Mouse (Mus musculus): ENCODE measurements around the gene Hadh. TPM values are rescaled to one million over a fixed set of nuclear protein-coding genes. Genes with fewer than 3 reads are reported as not detected.

Hadh gene
- total RNA-seq, 2 experiments from 2014 or later, result 27.1 to 30.9 TPM

DNA sequence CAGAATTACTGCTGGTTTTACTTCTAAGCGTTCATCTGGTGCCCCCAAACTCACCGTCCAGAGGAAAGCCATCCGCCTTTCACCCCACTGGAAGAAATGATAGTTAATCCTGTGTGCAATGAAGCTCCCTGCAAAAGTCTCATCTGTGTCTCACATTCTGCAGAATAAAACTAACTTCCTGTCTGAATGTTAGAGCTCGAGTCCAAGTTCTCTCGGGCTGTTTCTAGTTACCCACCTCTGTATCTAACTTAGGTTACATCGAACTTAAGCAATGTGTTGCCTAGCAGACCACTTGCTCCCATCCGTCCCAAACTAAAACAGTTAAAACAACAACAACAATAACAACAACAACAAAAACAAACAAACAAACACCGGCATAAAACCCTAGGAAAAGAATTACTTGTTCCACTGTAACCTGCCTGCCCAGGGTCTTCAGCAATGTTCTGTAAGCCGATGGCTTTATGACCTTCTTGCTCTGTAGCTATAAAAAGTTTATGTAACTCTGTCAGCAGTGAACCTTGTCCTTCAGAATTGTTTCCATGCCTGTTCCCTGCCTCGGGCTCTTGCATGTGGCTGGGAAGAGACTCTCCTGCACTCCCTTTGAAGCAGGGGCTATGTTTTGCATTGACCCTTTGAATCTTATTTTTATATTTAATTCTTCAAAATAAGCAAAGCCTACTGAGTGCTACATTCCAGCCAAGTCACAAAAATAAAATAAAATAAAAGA, 636 bp upstream of the Hadh start:
- no peak for DNase-seq (ENCODE audit: low spot score in 2 of 2)

DNA sequence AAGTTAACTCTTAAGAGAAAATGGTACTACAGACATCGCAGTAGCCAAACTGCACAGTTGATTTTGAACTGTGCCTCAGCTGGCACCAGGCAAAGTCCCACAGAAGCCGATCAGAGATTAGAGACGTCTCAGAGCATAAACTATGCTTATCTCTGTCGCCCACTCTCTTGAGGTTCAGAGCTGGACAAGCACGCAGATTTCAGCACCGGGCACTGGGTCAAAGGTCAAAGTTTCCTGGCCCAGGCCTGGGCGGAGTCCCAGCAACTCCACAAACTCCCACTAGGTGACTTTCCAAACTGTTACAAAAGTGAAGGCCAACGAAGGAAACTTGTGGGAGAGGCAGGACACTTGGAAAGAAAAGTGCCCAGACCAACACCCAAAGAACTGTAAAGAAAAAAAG, 744 bp downstream of the Hadh start:
- DNase-seq (ENCODE audit: low spot score in 2 of 2), result no peak

DNA sequence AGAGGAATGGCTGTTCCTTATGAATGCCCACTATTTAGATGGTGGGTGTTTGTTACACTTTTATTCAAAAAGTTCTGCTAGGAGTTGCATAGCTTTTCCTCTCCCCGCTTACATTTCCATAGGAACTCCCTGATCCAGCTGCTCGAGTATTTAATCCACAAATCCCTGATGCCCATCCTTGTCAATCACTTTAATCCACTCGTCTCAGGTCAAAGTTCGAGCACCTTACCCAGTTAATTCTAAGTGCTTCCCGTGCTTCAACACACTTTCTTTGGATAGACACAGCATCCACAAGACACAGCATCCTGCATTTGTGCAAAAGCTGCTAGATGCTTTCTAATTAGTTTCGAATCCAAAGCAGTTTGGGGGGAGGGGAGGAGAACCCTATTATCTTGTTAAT, 1.5 kb downstream of the Hadh start:
- DNase-seq (ENCODE audit: low spot score in 2 of 2), result no peak

DNA sequence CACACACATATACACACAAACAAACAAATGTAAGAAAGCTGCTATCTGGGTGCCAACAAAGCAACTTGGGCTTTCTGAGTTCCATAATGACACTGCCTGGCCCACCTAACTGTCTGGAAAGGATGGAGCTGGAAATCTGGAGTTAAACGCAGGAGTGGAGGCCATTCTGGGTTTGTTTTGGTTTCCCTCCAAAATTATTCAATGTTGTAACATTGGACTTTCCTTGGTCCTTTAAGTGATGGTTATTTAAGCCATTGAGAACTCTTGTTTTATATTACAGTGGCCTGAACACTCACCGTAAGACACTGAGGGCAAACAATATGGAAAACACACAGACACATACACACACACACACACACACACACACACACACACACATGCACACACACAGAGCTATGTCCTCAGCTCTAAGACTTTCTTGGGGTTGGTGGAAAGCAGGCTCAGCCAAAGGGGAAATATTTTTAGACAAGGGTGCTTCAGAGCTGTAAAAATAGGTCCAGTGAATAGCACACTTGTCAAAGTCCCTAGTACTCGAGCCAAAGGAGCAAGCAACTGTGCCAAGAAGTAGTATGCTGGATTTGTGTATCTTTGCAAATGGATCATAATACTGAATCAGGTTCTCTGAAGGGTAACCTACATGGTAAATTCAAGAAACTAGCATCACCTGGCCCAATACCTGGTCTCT, 5.4 kb downstream of the Hadh start:
- DNase-seq (ENCODE audit: low spot score in 2 of 2), result no peak

DNA sequence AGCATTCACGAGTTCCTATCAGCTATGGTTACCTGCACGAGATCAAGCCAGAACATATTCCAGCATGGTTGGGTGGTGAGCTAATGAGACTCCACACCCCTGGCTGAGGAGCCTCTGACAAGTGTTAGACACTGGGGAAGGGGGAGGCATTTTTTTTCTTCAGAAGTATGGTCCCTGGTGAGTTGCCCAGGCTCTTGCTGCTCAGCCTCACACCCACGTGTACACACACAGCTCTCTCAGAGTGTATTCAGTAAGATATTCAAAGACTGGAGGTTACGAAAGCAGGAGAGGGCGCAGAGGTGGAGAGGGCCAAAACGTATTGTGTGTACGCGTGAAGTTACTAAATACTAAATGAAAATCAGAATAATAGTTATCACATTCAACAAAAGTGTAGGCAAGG, 6.4 kb downstream of the Hadh start:
- DNase-seq (ENCODE audit: low spot score in 2 of 2), result no peak

DNA sequence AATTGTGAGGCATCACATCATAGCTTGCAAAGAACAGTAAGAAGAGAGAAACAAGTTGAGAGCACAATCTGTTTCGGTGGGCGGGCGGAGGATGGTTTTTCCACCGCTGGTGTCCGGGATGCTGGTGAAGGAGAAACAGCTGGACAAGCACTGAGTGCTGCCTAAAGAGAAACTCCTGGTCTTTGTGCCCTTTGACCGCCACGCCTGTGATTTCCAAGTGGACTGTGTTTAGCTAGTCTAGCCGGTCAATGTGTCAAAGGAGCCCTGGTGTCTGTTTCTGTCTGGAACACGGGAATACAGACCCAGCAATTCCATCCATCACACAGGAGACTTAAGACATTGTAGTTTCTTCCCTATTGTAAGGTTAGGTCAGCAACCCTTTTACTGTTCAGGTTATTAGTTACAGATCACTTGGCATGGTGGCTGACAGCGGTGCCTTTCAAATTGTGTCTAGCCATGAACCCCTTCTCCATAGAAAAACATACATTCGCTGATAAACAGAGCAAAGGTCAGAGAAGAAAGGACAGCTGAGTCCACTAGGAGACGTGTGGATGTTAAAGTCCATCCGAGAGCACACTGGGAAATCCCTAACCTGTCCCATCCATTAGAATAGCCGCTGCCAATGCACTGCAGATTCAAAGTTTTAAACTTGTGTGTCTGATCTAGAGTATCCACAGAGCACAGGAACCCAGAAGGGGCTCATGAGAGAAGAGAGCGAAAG, 8.0 kb downstream of the Hadh start:
- no peak for DNase-seq (ENCODE audit: low spot score in 2 of 2)

DNA sequence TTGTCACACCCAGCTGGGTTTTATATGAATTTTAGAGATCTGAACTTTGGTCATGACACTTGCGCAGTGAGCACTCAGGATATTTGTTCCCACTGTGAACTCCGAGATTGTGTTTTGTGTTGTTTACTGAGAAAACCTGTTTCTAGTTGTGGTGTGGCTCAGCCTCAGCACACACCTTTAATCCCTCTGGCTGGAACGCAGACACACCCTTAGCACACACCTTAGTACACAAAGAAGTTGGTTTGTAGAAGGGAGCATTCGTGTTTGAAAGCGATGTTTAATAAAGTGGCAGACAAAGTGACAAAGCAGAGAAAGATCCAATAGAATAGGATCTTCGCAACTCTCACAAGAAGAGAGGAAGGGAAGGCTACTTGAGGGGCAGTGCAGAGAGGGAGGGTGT, 11.5 kb downstream of the Hadh start:
- DNase-seq (ENCODE audit: low spot score in 2 of 2), result no peak

DNA sequence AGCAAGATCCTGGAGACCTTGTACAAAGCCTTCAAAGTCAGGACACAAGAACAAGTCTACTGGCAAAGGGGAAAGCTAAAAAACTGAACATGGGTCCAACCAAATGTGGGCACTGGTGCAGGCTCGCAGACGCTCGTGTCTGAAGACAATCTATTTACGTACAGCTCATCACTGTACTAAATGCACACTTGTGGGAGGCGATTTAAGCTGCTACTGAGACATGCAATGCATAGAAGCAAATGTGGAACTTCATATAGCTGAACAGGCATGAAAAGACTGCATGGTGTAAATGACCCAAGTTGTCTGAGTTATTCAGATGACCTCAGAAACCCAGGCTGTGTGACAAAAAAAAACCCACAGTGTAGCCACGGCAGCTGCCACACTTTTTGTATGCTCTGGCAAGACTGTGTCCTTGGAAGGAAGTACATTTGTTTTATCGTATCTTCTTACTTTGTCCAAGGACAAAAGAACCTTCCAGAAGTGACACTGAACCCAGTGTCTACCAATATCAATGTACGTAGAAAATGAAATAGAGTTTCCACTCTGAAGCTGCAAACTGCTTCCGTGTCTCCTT, 12.4 kb downstream of the Hadh start:
- DNase-seq (ENCODE audit: low spot score in 2 of 2), result no peak

DNA sequence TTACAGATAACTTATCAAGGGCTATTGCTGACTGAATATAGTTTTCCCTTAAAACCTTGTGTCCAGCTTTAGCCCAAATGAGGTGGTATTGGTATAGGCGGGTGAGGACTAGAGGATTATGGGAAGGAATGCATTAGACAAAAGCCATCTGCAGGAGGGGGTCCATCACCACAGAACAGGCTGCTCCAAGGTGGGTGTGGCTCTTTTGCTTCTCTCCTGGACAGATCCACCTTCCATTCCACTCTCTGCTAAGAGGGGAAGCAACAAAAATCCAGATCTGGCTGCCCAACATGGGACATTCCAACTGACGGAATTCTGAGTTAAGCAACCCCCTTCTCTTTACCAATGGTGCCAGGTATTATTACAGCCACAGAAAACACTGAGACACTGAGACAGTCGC, 13.0 kb downstream of the Hadh start:
- DNase-seq (ENCODE audit: low spot score in 2 of 2), result no peak

DNA sequence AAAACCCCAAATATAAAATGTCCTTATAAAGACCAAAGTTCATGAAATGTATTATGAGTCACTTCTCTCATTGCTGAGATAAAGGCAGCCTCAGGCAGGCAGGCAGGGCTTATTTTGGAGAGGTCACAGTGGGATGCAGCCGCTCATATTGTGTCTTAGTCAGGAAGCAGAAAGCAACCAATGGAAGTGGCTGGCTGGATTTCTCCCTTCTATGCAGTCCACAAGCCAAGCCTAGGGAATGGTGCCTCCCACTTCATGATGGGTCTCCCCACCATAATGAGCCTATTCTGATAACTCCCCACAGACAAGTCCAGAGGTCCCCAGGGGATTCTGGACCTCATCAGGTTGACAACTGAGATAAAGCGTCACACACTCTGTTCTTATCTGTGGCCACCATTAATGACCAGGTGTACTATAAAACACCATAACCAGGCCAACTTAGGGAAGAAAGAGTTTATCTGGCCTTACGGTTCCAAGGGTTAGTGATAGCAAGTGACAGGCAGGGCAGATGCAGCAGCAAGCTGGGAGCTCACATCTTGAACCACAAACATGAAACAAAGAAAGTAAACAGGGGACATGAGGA, 16.4 kb downstream of the Hadh start:
- no peak for DNase-seq (ENCODE audit: low spot score in 2 of 2)

DNA sequence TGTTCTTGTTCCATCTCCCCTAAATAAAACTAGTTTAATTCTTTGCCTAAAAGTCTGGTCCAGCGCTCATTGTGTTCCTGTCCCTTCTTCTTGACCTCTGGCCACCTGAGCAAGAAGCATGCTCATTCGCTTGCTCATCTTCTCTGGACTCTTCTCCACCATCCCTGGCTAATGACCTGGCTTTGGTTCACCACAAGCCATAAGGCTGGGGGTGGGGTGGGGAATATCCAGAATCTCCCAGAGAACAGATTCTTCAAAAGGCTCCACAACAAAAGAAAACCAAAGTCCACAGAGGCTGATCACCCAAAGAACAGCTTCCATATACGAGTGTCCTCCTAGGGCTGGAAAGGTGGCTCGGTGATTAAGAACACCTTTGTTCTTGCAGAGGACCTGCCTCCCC, 16.9 kb downstream of the Hadh start:
- DNase-seq (ENCODE audit: low spot score in 2 of 2), result no peak

DNA sequence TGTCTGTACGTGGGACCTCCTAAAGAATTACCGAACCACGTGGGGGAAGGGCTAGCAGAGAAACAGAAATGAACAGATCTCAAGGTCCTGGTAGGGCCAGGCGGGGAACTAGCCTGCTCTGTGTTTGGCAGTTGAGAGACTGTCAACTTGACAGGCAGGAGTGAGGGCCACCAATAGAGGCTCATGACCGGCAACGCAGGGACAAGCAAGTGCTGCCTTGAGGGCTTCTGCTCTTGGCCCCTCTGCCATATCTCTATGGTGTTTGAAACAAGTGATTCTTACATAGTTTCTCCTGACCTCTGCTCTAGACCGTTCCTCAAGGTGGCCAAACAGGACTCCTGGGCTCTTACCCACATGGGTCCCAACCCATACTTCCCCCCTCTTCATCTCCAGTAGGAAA, 20.3 kb downstream of the Hadh start:
- DNase-seq (ENCODE audit: low spot score in 2 of 2), result no peak

DNA sequence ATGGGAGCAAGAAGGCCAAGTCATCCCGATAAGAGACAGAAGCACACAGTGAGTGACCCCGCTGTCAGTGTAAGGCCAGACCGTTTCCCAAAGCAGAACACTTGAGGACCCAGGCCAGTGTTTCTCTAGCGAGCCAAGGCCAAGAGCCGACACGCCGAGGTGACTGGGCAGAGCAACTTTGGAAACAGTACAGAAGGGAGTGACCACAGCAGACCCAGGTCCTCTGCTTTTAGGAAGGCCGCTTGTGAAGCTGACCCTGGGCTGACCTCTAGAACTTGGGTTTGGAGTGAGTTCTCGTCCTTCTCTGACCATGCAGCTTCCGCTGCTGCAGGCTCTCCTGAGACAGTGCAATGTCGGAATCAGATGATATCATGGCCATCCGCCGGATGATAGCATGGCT, 20.9 kb downstream of the Hadh start:
- DNase-seq (ENCODE audit: low spot score in 2 of 2), result no peak

DNA sequence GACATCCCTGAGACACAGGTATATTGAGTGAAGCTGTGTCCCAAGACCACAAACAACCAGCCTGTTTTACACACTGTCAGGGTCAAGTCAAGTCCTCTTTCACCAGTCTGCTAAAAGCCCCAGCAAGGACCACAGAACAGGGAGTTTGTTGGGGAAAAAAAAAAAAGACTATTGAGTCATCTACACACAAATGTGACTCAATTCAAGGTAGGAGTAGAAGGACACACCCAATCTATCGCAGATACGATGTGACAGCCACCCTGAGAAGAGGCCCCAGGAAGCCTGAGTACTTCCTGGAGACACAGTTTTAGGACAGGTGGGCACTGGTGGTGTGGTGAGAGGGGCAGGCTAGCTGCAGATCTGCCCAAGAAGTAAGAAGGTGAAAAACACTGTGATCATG, 21.6 kb downstream of the Hadh start:
- DNase-seq (ENCODE audit: low spot score in 2 of 2), result no peak

DNA sequence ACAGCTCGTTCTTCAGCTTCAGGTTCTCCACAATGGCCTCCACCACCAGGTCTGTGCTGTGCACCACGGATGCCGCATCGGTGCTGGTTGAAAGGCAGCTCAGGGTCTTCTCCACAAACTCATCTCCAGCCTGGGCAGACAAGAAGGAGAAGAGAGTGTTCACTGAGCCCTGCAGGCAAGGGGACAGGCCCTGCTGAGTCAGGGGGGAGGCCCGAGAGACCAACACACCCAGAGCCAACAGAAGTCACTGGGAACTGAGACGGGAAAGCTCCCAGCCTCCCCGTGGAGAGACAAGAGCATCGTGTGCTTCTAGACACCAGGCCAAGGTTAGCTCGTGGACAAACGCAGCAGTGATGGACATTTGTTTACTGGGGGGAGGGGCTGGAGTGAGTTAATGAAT, 23.5 kb downstream of the Hadh start:
- DNase-seq (ENCODE audit: low spot score in 2 of 2), result no peak

DNA sequence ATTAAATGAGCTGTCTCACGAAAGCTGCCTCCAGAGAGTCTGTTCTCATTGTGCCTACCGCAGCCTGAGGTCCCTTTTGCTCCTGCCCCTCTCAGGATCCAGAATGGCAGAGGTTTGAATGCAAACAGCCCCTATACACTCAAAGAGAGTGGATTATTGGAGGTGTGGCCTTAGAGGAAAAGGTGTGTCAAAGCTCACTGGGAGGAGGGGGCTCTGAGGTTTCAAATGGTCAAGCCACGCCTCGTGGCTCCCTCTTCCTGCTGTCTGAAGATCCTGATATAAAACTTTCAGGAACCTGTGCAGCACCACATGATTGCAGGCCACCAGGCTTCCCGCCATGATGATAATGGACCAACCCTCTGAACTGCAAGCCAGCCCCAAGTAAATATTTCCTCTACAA, 24.1 kb downstream of the Hadh start:
- DNase-seq (ENCODE audit: low spot score in 2 of 2), result no peak

DNA sequence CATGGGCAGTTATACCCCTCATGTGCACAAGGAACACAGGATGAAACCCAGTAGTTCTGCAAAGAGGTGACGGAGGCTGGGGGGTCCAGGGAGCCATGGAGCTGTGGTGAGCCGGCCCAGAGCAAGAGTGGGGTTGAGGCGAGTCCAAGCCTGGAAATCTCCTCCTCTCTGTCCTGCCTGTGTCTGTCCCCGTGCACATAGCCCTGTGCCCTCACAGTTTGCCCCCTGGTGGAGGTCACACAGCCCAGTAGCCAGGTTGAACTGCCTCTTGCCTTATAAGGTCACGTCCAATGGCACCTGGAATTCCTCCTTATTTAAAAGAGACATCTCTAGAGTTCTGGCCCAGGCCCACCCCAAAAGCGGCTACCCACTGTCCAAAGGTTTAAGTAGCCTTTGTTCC, 24.5 kb downstream of the Hadh start:
- no peak for DNase-seq (ENCODE audit: low spot score in 2 of 2)

DNA sequence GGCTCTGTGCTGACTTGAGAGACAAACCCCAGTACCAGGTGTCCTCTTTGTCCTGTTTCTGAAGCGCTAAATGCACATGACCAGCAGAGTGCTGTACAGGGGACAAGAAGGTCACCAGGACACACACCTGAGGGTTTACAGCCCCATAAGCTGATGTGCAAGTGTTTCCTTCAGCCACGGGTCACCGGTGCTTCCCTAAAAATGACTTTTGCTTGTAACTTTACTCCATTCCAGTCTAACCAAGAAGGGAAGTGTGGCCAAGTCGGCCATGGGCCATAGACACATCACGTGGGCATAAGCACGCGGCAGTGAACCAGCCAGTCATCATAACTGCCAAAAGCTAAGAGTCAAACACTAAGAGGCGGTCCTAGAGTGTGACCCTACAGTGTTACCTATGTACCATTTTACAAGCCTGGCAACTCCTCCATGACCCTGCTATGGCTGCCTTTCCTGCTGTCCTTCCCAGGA, 25.3 kb downstream of the Hadh start:
- DNase-seq (ENCODE audit: low spot score in 2 of 2), result no peak

DNA sequence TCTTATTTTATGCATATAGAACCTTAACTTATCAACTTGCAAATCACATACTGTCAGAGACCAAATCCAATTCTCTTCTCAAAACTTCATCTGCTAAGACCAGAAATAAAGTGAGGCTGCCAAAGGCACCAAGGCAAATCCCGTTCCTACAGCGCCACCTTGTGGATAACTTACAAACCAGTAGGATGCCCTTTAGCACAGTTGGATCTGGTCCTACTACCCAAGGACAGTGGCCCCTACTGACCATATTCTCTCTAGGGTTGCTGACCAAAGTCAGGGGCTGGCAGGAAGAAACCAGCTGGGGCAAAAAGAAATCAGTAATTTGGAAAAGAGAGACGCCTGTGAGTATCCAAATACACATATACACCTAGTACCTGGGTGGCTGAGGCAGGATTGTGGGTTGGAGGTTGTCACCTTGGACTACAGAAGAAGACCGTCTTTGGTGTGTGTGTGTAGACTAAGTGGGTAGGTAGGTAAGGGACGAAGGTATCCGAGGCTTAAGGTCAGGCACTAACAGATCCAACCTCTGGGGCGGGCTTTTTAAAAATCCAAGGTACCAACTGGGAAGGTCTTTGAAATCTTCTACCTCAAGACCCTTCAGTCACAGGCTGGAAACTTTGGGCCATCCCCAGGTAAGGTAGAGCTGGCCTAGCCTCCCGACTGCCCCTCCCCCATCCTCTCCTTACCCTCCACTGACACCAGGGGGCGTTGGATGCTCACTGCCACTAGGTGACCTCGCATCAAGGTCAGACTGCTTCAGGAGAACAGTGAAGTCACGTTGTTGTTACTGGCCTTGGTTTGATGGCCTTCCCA, 25.9 kb downstream of the Hadh start:
- DNase-seq (ENCODE audit: low spot score in 2 of 2), result peak; percentile 59 to 87

DNA sequence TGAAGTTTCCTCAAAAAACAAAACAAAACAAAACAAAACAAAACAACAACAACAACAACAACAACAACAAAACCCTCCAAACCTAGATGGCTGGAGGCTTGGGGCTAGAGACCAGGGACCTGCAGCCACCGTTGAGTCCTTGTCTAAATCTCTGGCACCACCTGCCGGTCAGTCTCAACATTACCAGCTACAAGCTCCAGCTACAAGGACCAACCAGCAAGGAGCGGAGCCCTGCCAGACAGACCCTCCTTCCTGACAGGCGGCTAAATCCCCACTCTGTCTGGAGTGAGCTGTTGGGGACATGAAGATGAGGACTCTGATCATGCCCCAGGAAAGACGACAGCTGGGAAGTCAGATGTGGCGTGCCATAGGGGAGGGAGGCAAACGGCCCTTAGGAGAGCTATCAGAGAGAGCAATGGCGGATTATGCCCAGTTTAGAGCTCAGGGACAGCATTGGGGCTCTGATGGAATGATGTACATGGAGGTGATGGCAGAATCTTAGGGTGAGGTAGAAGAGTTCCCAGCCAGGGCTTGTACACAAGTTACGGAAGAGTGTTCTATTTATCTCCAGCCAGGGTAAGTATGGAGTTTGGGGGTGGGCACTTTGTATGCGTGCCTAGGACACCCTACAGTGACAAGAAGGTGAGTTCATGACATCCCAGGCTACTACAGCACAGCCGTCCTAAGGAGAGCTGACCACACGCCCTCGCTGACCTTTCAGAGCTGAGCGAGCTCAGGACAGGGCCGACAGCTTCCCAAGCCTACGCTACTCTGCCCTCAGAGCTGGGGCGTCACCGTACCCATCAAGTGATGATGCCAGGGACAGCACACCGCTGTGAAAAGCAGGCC, 33.9 kb downstream of the Hadh start:
- DNase-seq (ENCODE audit: low spot score in 2 of 2), result peak; percentile 77 to 85
